Mouse (Mus musculus): Measurements from ENCODE around the gene Tceal6.
"Not testable (repeated sequence)": the region's sequence is repeated elsewhere in the genome, so short reads cannot be mapped to it uniquely, and the experiment has no call there.

Tceal6 gene

DNA sequence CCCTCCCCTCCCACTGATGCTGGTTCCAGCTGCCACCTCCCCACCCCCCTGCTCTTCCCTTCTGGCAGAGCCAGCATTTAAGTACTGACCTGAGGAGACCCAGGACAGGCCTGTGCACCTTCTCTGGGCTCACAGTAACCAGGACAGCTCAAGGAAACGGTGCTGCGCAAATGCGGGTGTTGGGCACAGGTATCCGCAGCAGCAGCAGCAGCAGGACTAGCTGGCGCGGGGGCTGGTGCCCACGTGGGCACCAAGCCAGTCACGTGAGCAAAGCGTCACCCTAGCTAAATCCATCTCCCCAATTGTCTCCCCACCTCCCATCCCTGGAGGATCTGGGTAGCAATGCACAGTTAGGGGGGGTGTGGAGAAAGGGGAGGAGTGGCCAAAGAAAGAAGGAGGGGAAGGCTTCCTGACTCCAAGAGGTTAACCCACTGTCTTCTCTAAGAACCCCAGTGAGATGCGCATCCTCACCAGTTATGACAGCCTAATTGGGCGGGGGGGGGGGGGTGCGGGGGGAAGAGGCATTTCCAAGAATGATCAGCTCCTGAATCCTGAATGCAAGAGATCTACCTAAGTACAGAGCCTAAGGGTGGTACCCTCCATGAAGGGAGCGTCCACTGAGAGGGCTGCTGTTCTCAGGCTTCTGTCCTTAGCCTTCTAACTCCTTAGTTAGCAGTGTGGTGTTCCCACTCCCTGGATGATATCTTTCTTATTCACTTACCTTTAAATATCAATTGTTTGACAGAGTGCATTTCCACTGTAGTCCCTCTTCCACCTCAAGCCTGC lies at the start of gene Tceal6:
Gene Tceal6, minus strand, starts transcription at position 252 of the 786 bp plus-strand sequence.
- no peak for DNase-seq (ENCODE audit: low spot score in 2 of 2)

DNA sequence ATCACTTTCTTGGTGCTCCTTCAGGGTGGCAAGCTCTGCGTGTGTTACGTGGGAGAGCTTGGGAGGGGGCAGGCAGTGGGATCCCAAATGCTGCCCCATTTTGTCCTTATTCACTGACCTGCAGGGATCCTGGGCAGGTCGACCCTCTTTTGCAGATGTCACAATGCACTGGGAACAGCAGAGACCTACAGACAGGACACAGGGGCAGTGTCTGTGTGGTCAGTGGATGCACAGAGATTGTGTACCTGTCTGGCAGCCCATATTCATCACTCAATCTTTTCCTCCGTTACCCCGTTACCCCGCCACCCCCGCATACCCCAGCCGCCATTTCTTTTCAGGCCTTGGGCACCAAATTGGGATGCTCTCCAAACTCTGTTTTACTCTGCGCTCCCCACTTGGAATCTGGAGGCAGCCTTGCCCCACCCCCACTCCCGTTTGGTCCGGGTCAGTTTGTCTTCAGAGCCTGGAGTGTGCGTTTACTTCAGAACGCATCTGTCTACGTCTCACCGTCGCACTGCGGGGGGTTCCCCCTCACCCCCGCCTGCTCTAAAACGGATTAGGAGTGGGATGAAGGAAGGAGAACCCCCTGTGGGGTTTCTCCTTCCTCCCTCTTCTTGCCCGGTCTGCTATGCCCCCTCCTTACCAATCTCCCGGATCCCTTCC lies 583 bp downstream of the Tceal6 start:
- DNase-seq (ENCODE audit: low spot score in 2 of 2) = not testable (repeated sequence)

DNA sequence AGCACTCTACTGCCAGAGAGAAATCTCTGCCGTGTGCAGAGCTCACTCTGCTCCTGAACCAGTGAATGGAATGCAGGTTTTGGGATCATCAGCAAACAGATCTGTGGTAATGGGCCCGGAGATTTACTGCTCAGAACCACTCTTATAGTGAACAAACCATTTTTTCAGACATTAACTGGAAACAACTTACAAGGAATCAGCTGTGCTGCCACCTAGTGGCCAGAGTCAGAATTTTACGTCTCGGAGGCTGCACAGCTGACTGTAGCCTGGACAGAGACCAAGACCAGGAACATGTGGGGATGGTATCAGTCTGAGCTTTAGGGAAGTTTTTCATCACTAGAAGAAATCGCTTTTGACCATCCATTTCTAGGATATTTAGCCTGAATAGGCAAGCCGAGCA lies 20.6 kb downstream of the Tceal6 start:
- not testable (repeated sequence) for DNase-seq (ENCODE audit: low spot score in 2 of 2)

DNA sequence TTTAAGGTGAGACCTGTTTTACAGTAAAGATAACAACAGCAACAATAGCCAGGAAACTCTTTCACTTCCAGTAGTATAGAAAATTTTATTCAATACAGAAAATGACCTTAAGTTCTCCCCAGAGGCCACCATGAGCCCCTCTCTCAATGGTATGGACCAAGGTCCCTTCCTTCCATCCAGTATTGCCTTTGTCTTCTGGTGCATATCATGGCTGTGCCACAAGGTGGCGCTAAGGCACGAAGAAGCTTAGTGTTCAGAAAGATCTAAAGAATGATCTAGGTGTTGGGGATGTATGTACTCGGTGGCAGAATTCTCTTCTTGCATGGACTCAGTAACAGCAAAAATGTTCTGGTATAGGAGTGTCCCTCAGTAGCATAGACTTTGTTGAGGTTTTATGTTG lies 21.8 kb downstream of the Tceal6 start:
- DNase-seq (ENCODE audit: low spot score in 2 of 2) = not testable (repeated sequence)

DNA sequence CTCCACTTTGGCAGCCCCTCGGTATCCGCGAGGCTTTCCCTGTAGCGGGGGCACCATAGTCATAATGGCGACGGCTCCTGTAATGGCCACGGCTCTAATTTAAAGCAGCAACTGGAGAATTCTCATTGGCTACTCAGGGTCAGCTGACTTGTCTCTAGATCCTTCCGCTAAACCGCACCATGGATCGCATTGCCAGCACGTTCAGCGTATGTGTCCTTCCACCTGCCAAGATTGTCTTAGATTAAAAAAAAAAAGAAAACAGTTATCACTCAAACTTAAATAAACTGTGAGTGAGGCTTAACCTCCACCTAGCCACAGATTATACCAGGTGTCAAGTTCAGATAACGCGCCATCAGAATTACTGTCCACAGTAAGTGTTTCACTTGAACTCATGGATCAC lies 33.0 kb downstream of the Tceal6 start, which contains the start of gene Gm15023:
Gene Gm15023, minus strand, starts transcription at position 101 of the 400 bp plus-strand sequence.
- DNase-seq (ENCODE audit: low spot score in 2 of 2) = not testable (repeated sequence)
